Mouse (Mus musculus): ENCODE measurements around the gene Gpank1.

- TF ChIP-seq NELFE (IDR thresholded peaks at IDR 0.05; ENCODE audit: low read depth, low read length), result no peak
- TF ChIP-seq CTCF (IDR thresholded peaks at IDR 0.05 in 2 of 3, conservative IDR thresholded peaks at IDR 0.05 in 1 of 3; ENCODE audit: control insufficient read depth in 1 of 3, insufficient read depth in 1 of 3, low read depth in 2 of 3, low read length in 3 of 3, poor library complexity in 1 of 3, severe bottlenecking in 1 of 3), result no peak
Observed at GRCm38 (mm10) chr17:35157254-35157653, 36.0 kb downstream of the Gpank1 start.
